Mouse (Mus musculus) stomach, embryonic 15.5 days (tissue): Measurements from ENCODE around the gene Dcbld1. TPM values are rescaled to one million over a fixed set of nuclear protein-coding genes. Genes with fewer than 3 reads are reported as not detected.
"Not testable (repeated sequence)": the region's sequence is repeated elsewhere in the genome, so short reads cannot be mapped to it uniquely, and the experiment has no call there.

ENCODE experiments used
- ATAC-seq: fragments of 200-750 bp; cut with Nextera tagmentation; 2 replicates; pipeline ENCODE4 v1.8.0; 2017; ENCODE audit warnings: low read depth, moderate number of reproducible peaks, moderate TSS enrichment; ENCODE audit not compliant: insufficient read depth, low FRiP score
- H3K27ac ChIP-seq: fragments of 300-500 bp; sonication (generic); 2 replicates; pipeline ENCODE4 v1.5.1; 2015; ENCODE audit warnings: mild to moderate bottlenecking, inconsistent platforms
- H3K27me3 ChIP-seq: fragments of 300-500 bp; sonication (generic); replicated peaks from 2 replicates; pipeline ENCODE4 v1.6.1; 2015; ENCODE audit warnings: inconsistent platforms
- H3K36me3 ChIP-seq: fragments of 300-500 bp; sonication (generic); 2 replicates; pipeline ENCODE4 v1.6.1; 2015; ENCODE audit warnings: inconsistent platforms
- H3K4me1 ChIP-seq: fragments of 300-500 bp; sonication (generic); 2 replicates; pipeline ENCODE4 v1.6.1; 2015; ENCODE audit warnings: inconsistent platforms
- H3K4me2 ChIP-seq: fragments of 300-500 bp; sonication (generic); 2 replicates; pipeline ENCODE4 v1.6.1; 2015; ENCODE audit warnings: mild to moderate bottlenecking, inconsistent platforms
- H3K4me3 ChIP-seq: fragments of 300-500 bp; sonication (generic); replicated peaks from 2 replicates; pipeline ENCODE4 v1.5.1; 2015; ENCODE audit warnings: inconsistent platforms
- H3K9ac ChIP-seq: fragments of 300-500 bp; sonication (generic); 2 replicates; pipeline ENCODE4 v1.6.1; 2015; ENCODE audit warnings: inconsistent platforms
- H3K9me3 ChIP-seq: fragments of 300-500 bp; sonication (generic); 2 replicates; pipeline ENCODE4 v1.6.1; 2016; ENCODE audit warnings: inconsistent platforms
- WGBS: fragments of 180-500 bp; shearing (Covaris S2); methylation state at CpG from one replicate; pipeline ENCODE4 v1.1.7; 2015; 5-methylcytosine and 5-hydroxymethylcytosine counted together
- polyA plus RNA-seq: library from polyadenylated mRNA; unstranded; fragments of >200 nt; fragmentation: Nextera tagmentation; extraction: Ambion mirVana; gene quantifications from 2 replicates; pipeline ENCODE4 v1.2.1, GENCODE M21; 2015

The Dcbld1 gene
- polyA plus RNA-seq, 1 experiment from 2014 or later, result 34.4 TPM

DNA sequence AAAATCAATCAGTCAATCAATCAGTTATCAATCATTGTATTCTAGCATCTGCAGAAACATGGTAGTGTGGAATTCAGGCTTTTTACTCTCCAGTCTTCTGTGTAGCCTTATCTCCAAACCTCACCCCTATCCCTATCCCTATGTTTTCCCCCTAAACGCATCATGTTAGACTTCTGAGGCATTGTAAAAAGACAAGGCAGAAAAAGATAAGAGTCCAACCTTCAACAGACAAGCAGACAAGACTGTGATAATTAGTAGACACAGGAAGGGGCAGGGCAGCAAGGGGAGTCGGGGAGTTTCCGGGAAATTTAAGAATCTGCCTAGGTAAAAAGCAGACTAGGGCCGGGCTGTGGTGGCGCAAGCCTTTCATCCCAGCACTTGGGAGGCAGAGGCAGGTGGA lies 38.0 kb downstream of the Dcbld1 start:
- Histone ChIP-seq H3K9me3 (no peaks in the 10 kb centered on the region), H3K36me3 (no peaks in the 10 kb centered on the region), H3K9ac (no peak overlapping the region), H3K4me1 (no peaks in the 10 kb centered on the region), H3K4me2 (no peak overlapping the region), H3K4me3 (no peak overlapping the region), H3K27ac (no peak overlapping the region), H3K27me3 (no peaks in the 10 kb centered on the region)
- no peak for ATAC-seq
- 78% methylated on average over 5 of the region's 5 CpGs for WGBS

DNA sequence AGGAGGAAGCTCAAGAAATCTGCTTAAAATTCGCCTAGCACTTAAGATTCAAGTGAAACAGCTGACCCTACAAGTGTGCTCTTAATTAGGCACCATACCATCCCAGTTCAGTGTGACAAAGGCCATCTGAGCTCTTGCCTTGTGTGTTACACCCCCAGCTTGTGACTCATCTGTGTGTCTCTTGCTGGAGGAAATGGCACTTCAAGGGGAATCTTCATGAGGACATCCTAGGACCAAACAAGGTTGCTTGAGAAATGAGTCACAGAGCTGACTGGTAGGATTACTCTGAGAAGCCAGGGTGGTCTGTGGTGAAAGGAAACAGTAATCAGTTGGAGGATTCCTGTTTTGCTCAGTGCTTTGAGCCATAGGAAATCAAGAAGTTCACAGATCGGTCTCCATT lies 39.6 kb downstream of the Dcbld1 start:
- 61% methylated on average over 2 of the region's 2 CpGs for WGBS
- no peaks in the 10 kb centered on the region for H3K9me3 ChIP-seq
- ATAC-seq, result no peak

DNA sequence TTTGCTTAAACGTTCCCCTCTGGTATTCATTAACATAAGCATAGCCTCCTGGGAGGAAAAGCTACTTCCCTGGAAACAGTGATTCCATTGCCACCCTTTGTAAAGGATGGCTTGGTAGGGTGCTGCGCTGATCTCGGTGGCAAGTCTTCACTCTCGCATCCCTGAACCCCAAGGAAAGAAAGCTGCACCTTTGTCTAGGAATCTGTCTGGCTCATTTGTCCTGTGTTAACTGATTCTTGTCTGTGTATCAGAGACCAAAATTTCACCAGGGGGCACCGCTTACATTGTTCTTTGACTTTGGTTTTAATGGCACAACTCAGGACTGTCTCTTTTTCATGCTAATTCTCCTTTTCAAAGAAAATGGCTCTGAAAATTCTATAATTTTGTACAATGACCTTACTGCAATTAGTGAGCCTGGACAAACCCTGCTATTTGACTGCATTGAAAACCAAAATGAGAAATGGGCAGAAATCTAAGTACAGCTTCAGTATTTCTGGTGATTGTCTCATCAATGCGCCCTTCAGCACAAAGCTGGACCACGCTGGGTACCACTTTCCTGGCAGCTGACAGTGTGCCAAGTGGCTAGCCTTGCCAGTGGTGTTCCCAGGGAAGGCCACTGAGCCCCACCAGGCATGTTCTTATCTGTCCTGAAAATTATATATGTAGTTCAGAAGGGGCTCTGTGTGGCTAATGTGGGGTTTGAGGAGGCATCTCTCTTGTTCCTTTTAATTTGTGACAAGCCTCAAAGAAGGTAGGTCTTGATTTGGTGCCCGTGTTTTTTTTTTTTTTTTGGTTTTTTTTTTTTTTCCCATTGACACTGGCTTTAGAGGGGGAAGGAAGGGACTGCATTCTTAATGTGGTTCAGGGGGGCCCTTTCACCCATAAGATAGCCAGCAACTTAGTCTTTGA lies 40.8 kb downstream of the Dcbld1 start:
- no peaks in the 10 kb centered on the region; the same call in 1 of the 2 replicates for H3K4me1 ChIP-seq
- no peak overlapping the region for H3K4me2 ChIP-seq
- WGBS, result 63% methylated on average over 8 of the region's 8 CpGs
- no peaks in the 10 kb centered on the region for H3K9me3 ChIP-seq
- no peak for ATAC-seq
- H3K4me3 ChIP-seq, result no peak overlapping the region
- H3K27ac ChIP-seq, result peak overlapping the region; percentile 16; the same call in 1 of the 2 replicates
- no peaks in the 10 kb centered on the region for H3K36me3 ChIP-seq
- no peak overlapping the region for H3K9ac ChIP-seq
- H3K27me3 ChIP-seq, result no peaks in the 10 kb centered on the region

More for the DNA sequence above, 39.6 kb downstream of the Dcbld1 start:
- Histone ChIP-seq H3K27ac (no peak overlapping the region), H3K27me3 (no peaks in the 10 kb centered on the region), H3K4me1 (no peaks in the 10 kb centered on the region), H3K4me3 (no peak overlapping the region), H3K36me3 (no peaks in the 10 kb centered on the region), H3K9ac (no peak overlapping the region), H3K4me2 (no peak overlapping the region)

DNA sequence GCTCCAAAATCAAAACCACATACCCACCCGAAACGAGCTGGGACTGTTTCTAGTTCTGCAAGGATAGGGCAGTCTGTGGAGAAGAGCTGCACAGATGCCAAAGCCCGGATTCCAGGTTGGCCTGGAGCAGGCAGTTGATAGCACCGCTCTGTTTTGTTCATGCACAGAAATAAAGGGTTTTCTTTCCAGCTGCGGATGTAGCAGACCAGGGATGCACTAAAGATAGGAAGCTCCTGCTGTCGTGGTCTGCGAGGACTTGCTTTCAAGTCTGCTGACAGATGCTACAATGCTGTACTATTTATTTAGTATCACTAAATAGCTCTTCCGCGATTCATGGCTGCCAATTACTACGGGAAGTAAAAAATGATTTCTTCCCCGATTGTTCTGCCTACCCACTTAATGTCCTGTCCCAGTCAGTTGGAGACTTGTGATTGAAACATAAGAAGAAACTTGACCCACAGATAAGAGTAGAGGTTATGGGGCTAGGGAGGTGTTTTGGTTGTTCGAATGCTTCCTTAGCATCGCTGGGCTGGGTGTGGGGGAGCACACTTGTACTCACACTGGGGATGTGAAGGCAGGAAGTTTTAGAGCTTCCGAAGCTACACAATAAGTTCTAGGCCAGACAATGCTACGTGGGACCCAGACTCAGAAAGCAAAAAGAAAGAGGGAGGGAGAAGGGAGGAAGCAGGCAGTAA lies 41.6 kb downstream of the Dcbld1 start:
- H3K4me2 ChIP-seq, result no peak overlapping the region
- H3K9ac ChIP-seq, result no peak overlapping the region
- no peak for ATAC-seq
- no peaks in the 10 kb centered on the region for H3K9me3 ChIP-seq
- no peak overlapping the region for H3K4me3 ChIP-seq
- H3K36me3 ChIP-seq, result no peaks in the 10 kb centered on the region
- no peaks in the 10 kb centered on the region; the same call in 1 of the 2 replicates for H3K4me1 ChIP-seq
- no peaks in the 10 kb centered on the region for H3K27me3 ChIP-seq
- 64% methylated on average over 15 of the region's 15 CpGs for WGBS
- H3K27ac ChIP-seq, result peak overlapping the region; percentile 16; the same call in 1 of the 2 replicates

DNA sequence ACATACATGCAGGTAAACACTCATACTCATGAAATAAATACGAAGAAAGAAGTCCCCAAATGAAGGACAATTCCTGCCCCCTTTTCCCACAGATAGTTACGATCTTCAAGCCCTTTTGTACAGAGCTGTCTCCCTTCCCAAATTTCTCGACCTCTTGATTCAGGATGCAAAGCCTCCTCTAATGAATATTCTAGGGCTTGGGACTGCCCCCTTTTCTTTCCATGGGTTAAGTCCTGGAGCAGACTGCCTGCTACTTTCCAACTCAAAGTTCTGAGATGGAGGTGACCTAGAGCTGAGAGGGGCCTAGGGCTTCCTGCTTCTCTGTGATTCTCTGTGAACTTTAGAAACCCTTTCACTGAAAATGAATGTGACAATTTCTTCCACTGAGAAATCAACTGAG lies 43.2 kb downstream of the Dcbld1 start:
- no peaks in the 10 kb centered on the region for H3K9me3 ChIP-seq
- ATAC-seq, result no peak
- no peaks in the 10 kb centered on the region; the same call in 1 of the 2 replicates for H3K4me1 ChIP-seq
- H3K27me3 ChIP-seq, result no peaks in the 10 kb centered on the region
- H3K4me3 ChIP-seq, result no peak overlapping the region
- no peak overlapping the region for H3K27ac ChIP-seq
- WGBS, result 83% methylated on average over 3 of the region's 3 CpGs
- H3K36me3 ChIP-seq, result no peaks in the 10 kb centered on the region
- H3K4me2 ChIP-seq, result no peak overlapping the region
- H3K9ac ChIP-seq, result no peak overlapping the region

DNA sequence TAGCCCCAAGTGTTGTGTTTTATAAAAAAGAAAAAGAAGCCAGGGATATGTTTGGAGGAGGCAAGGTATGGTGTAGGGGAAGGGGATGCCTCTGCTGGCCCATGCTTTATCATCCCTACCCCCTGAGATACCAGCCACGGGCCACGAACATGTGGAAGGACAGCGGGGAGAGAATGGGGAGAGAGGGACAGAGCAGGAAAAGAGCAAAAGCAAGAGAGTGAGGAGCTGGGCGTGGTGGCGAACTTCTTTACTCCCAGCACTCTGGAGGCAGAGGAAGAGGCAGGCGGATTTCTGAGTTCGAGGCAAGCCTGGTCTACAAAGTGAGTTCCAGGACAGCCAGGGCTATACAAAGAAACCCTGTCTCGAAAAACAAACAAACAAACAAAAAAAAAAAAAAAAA lies 44.1 kb downstream of the Dcbld1 start:
- not testable (repeated sequence) for H3K27me3 ChIP-seq, H3K9ac ChIP-seq, H3K4me1 ChIP-seq, H3K9me3 ChIP-seq, H3K36me3 ChIP-seq, H3K4me2 ChIP-seq, H3K4me3 ChIP-seq, ATAC-seq
- 80% methylated on average over 8 of the region's 8 CpGs for WGBS
- H3K27ac ChIP-seq, result peak overlapping the region; percentile 21; the same call in 1 of the 2 replicates

DNA sequence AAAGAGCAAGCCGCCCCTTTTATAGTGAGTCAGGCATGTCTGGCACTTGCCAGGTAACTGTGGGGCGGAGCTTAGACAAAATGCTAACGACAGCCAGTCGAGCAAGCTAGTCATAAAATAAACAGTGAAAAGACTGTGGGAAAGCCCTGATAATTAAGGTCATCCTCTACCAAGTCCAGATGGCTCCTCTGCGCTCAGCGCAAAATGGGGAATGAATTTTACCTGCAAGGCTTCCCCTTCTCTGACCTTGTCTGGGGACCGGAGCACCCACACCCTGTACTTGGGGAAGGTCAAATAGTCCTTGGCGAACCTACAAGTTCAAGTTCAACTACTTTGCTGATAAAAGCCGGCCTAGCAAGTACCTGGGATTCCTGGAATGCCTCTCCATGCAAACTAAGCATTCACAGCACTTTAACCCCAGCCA lies 44.6 kb downstream of the Dcbld1 start:
- H3K27me3 ChIP-seq, result no peaks in the 10 kb centered on the region
- H3K4me3 ChIP-seq, result no peak overlapping the region
- H3K36me3 ChIP-seq, result no peaks in the 10 kb centered on the region
- H3K27ac ChIP-seq, result no peak overlapping the region
- WGBS, result 56% methylated on average over 9 of the region's 9 CpGs
- H3K9me3 ChIP-seq, result no peaks in the 10 kb centered on the region
- no peak overlapping the region for H3K4me2 ChIP-seq
- peak; percentile 70; the same call in 1 of the 2 replicates for ATAC-seq
- no peaks in the 10 kb centered on the region; the same call in 1 of the 2 replicates for H3K4me1 ChIP-seq
- no peak overlapping the region for H3K9ac ChIP-seq

DNA sequence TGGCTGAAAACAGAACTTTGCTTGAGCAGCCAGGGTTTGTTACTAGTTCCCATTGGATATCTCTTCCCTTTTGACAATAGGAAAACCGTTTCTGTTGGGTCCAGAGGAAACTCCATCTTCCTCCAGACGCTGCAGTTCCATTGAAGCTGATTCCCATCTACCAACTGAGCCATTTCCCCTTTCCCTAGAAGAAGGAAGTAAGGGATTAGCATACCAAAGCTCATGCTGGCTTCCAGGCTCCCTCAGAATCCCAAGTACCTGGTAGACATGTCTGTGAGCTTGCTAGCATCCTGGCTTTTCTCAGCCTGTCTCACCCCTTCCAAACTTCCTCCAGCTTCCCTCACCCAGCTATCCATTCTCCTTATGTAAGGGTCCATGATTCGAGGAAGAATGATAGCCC lies 45.4 kb downstream of the Dcbld1 start:
- Histone ChIP-seq H3K27ac (no peak overlapping the region), H3K4me1 (no peaks in the 10 kb centered on the region; the same call in 1 of the 2 replicates), H3K4me2 (no peak overlapping the region), H3K27me3 (no peaks in the 10 kb centered on the region), H3K36me3 (no peaks in the 10 kb centered on the region), H3K4me3 (no peak overlapping the region), H3K9ac (no peak overlapping the region), H3K9me3 (no peaks in the 10 kb centered on the region)
- no peak for ATAC-seq
- WGBS, result 64% methylated on average over 3 of the region's 3 CpGs

DNA sequence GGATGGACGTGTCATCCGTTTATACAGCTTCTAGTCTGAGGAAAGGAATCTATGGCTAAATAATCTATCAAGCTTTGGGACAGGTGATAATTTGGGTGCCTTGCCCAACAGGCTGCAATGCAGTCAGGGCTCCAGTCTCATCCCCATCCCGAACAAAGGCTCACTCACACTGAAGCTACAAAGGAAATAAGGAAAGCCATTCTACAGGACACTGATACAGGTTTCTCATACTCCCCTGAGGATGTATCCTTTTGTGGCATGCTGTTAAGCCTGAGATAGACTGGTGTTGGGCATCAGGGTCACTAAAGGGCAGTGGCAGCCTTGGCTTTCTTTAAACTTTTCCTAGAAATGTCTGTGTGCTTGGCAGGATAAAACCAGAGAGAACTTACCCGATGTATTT lies 46.5 kb downstream of the Dcbld1 start:
- Histone ChIP-seq H3K27me3 (no peaks in the 10 kb centered on the region), H3K4me2 (no peak overlapping the region), H3K27ac (no peak overlapping the region), H3K4me1 (no peaks in the 10 kb centered on the region; the same call in 1 of the 2 replicates), H3K4me3 (no peak overlapping the region), H3K9ac (no peak overlapping the region), H3K9me3 (no peaks in the 10 kb centered on the region), H3K36me3 (no peaks in the 10 kb centered on the region)
- no peak for ATAC-seq
- WGBS, result 86% methylated on average over 4 of the region's 4 CpGs

DNA sequence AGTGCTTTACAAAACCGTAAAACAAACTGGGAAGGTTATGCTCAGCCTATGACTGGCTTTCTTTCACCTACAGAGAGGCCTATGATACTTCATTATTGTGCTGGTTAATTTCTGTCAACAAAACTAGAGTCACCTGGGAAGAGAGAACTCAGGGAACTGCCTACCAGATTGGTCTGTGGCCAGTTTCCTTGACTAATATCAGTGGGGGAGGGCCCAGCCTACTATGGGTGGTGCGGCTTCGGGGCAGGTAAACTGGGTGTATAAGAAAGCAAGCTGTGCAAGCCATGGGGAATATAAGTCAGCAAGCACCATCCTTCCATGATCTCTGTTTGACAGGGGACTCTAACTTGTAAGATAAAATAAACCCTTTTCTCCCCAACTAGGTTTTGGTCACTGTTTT lies 47.2 kb downstream of the Dcbld1 start:
- no peak; the same call in 1 of the 2 replicates for ATAC-seq
- H3K36me3 ChIP-seq, result no peaks in the 10 kb centered on the region
- no peaks in the 10 kb centered on the region for H3K27me3 ChIP-seq
- no peak overlapping the region for H3K27ac ChIP-seq
- H3K9ac ChIP-seq, result no peak overlapping the region
- no peaks in the 10 kb centered on the region for H3K9me3 ChIP-seq
- WGBS, result 78% methylated on average over 3 of the region's 3 CpGs
- no peak overlapping the region for H3K4me3 ChIP-seq
- no peak overlapping the region for H3K4me2 ChIP-seq
- no peaks in the 10 kb centered on the region; the same call in 1 of the 2 replicates for H3K4me1 ChIP-seq

DNA sequence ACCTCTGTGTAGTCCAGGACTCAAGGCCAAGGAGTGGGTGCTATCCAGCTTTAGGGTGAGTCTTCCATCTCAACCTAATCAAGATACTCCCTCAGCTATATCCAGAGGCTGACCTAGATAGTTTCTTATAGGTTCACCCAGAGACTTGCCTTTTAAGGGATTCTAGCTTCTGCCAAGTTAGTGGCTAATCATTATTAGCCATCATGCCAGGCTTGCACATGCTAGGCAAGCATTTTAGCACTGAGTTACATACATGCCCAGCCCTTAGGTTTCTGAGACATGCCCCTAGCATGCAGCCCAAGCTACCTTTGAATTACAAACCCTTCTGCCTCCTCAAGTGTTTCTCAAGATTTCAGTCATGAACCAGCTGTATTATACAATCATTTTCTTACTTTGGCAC lies 47.9 kb downstream of the Dcbld1 start:
- no peak overlapping the region for H3K27ac ChIP-seq
- ATAC-seq, result no peak
- H3K4me3 ChIP-seq, result no peak overlapping the region

DNA sequence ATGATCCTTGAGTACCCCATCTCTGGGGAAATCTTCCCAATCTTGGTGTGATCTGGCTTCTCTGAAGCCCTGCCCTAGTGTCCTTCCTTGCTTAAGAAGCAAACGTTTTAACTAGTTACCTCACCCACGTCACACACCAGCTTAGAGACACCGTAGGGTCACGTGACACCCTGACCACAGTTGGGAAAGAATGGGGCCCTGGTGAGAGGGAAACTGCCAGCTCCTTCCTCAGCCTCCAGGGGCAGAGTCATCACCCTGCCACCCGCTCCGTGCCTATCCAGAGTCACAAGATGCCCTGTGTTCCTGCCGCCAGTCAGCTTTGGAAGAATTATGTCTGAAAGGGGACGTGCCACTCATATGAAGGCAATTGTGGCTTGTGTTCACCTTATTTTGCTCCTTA lies 51.2 kb downstream of the Dcbld1 start:
- ATAC-seq, result no peak
- 60% methylated on average over 8 of the region's 8 CpGs for WGBS
- no peaks in the 10 kb centered on the region for H3K9me3 ChIP-seq
- no peaks in the 10 kb centered on the region for H3K36me3 ChIP-seq
- H3K4me1 ChIP-seq, result no peaks in the 10 kb centered on the region
- no peak overlapping the region for H3K4me3 ChIP-seq
- no peak overlapping the region for H3K9ac ChIP-seq
- no peak overlapping the region for H3K27ac ChIP-seq
- H3K4me2 ChIP-seq, result no peak overlapping the region
- no peaks in the 10 kb centered on the region for H3K27me3 ChIP-seq

More for the DNA sequence above, 47.9 kb downstream of the Dcbld1 start:
- Histone ChIP-seq H3K9ac (no peak overlapping the region), H3K4me2 (no peak overlapping the region), H3K4me1 (no peaks in the 10 kb centered on the region; the same call in 1 of the 2 replicates), H3K36me3 (no peaks in the 10 kb centered on the region), H3K27me3 (no peaks in the 10 kb centered on the region), H3K9me3 (no peaks in the 10 kb centered on the region)
